Mouse (Mus musculus) MEL (cell line): ENCODE data around the gene Borcs5.

Experiments
- CTCF ChIP-seq, 3 experiments: IDR thresholded peaks in 2 of 3; conservative IDR thresholded peaks in 1 of 3; 2 replicates each; pipeline ENCODE4 v1.5.1; 2011 to 2012; ENCODE audit warnings: low read length in 3 of 3, low read depth in 2 of 3, mild to moderate bottlenecking in 2 of 3, improper control_type of control experiment in 1 of 3, inconsistent platforms in 1 of 3, mixed read lengths in 1 of 3, moderate library complexity in 1 of 3; ENCODE audit not compliant: control insufficient read depth in 1 of 3, insufficient read depth in 1 of 3, poor library complexity in 1 of 3, severe bottlenecking in 1 of 3
- ETS1 ChIP-seq: IDR thresholded peaks from 2 replicates; pipeline ENCODE4 v1.6.1; 2012; ENCODE audit warnings: low read depth, mild to moderate bottlenecking, inconsistent platforms, low read length, improper control_type of control experiment, moderate library complexity
- GATA1 ChIP-seq: IDR thresholded peaks from 2 replicates; pipeline ENCODE4 v1.6.1; 2011; ENCODE audit warnings: low read depth, low read length, improper control_type of control experiment
- MAFK ChIP-seq: IDR thresholded peaks from 2 replicates; pipeline ENCODE4 v1.6.1; 2011; ENCODE audit warnings: low read depth, mild to moderate bottlenecking, low read length, improper control_type of control experiment, borderline replicate concordance
- MEF2A ChIP-seq: IDR thresholded peaks from 2 replicates; pipeline ENCODE4 v1.6.1; 2014; ENCODE audit warnings: low read depth, mild to moderate bottlenecking, inconsistent platforms, low read length, improper control_type of control experiment; ENCODE audit not compliant: poor library complexity, insufficient replicate concordance, severe bottlenecking; ENCODE audit errors: extremely low read depth
- POLR2A ChIP-seq, 2 experiments: IDR thresholded peaks; 2 replicates each; pipeline ENCODE4 v1.6.1; 2011 to 2012; ENCODE audit warnings: low read length in 2 of 2, mild to moderate bottlenecking in 2 of 2, control low read depth in 1 of 2, improper control_type of control experiment in 1 of 2, low read depth in 1 of 2, moderate library complexity in 1 of 2; ENCODE audit not compliant: control insufficient read depth in 1 of 2, insufficient read depth in 1 of 2, poor library complexity in 1 of 2
- POLR2AphosphoS2 ChIP-seq: IDR thresholded peaks from 2 replicates; pipeline ENCODE4 v1.6.1; 2011; ENCODE audit warnings: low read length, improper control_type of control experiment
- UBTF ChIP-seq: IDR thresholded peaks from 2 replicates; pipeline ENCODE4 v1.6.1; 2012; ENCODE audit warnings: low read depth, mild to moderate bottlenecking, inconsistent platforms, low read length, improper control_type of control experiment, moderate library complexity, borderline replicate concordance; ENCODE audit not compliant: insufficient read depth
- ZMIZ1 ChIP-seq: IDR thresholded peaks from 2 replicates; pipeline ENCODE4 v1.6.1; 2012; ENCODE audit warnings: low read depth, mild to moderate bottlenecking, inconsistent platforms, low read length, improper control_type of control experiment, moderate library complexity

- no peak for TF ChIP-seq MAFK
- TF ChIP-seq POLR2A (IDR thresholded peaks at IDR 0.05; ENCODE audit: control insufficient read depth in 1 of 2, insufficient read depth in 1 of 2, low read depth in 1 of 2, low read length in 2 of 2, poor library complexity in 1 of 2) = no peak
- no peak for TF ChIP-seq ETS1
- TF ChIP-seq CTCF (IDR thresholded peaks at IDR 0.05 in 2 of 3, conservative IDR thresholded peaks at IDR 0.05 in 1 of 3; ENCODE audit: control insufficient read depth in 1 of 3, insufficient read depth in 1 of 3, low read depth in 2 of 3, low read length in 3 of 3, poor library complexity in 1 of 3, severe bottlenecking in 1 of 3) = no peak
- TF ChIP-seq ZMIZ1 = no peak
- no peak for TF ChIP-seq GATA1
- no peak for TF ChIP-seq MEF2A
- TF ChIP-seq UBTF = no peak
- TF ChIP-seq POLR2AphosphoS2 = no peak
Measured at GRCm38 (mm10) chr6:134745876-134746275, 106.6 kb downstream of the Borcs5 start.
